Mouse (Mus musculus) urinary bladder, postnatal 36 days (tissue): ENCODE data around the gene Olfr539.
"Not testable (repeated sequence)": the region's sequence is repeated elsewhere in the genome, so short reads cannot be mapped to it uniquely, and the experiment has no call there.

Experiments used
- DNase-seq, 2 experiments: peaks; one replicate each; pipeline ENCODE4 v3.0.0; 2022; ENCODE audit warnings: low spot score in 2 of 2, mixed read lengths in 1 of 2

Gene Olfr539

DNA sequence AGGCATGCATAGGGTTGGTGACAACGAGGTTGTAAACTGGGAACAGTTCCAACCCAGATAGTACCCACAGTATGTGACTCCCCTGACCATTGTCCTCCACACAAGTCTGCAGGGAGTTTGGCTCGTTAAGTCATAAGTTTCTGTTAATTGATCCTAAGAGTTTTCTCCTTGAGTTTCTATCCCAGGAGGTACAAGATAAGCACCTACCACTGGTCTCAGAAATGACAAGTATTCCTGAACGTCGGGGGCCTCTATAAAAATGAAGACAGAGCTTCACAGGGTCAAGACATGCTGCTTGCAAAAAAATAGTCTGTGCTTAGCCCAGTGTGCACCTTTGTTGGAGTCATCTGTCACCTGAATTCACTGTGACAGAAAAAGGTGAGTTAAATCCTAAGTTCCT lies at the start of gene Olfr539:
TSS of gene Olfr539 (plus strand) at position 301 of the 400 bp plus-strand sequence.
- no peak for DNase-seq

DNA sequence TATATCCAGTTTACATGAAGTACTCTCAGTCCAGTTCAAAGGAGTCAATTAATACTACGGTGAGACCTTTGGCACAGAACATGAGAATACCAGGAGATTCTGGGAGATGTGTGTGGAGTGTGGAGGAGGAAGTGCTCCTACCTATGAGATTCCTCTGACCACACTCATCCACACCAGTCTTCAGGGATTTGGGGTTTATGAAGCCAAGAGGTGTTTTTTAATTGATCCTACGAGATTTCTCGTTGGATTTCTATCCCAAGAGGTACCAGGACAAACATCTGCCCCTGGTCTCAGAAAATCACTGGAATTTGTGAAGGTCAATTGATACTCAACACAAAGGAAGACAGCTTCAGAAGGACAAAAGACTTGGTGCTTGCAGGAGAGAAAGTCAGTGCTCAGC lies 31.1 kb upstream of the Olfr539 start, which contains the start of gene Olfr61:
TSS of gene Olfr61 (plus strand) at position 301 of the 400 bp plus-strand sequence.
- DNase-seq, result not testable (repeated sequence)

DNA sequence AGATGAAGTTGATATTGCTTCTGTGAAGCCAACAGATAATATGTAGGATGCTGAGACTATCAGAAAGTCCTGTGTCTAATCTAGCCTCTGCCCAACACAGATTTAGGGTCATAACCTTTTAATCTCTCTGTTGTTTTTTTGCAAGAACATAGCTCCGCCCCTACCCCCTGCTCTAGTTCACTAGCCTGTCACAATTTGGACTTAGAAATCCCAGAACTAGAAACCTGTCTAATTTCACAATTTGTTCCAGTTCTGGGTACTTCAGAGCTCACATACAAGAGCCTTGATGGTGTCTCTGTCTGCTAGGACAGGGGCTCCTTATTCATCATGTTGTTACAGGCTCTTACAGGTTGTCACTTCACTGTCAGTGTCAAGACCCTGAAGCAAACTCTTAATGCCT lies 29.2 kb upstream of the Olfr539 start:
- no peak for DNase-seq

DNA sequence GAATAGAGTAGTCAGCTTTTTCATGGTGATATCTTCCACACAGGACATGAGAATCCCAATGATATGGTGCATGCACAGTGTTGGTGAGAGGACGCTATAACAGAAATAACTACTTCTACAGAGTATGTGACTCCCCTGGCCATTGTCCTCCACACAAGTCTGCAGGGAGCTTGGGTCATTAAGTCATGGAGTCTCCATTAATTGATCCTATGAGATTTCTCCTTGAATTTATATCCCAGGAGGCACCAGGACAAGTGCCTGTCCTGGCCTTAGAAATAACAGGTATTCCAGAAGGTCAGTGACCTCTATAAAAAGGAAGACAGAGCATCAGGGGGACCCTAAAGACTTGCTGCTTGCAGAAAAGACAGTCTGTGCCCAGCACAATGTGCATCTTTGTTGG lies 13.6 kb upstream of the Olfr539 start, which contains the start of gene Olfr53:
TSS of gene Olfr53 (plus strand) at position 301 of the 400 bp plus-strand sequence.
- DNase-seq, result no peak

DNA sequence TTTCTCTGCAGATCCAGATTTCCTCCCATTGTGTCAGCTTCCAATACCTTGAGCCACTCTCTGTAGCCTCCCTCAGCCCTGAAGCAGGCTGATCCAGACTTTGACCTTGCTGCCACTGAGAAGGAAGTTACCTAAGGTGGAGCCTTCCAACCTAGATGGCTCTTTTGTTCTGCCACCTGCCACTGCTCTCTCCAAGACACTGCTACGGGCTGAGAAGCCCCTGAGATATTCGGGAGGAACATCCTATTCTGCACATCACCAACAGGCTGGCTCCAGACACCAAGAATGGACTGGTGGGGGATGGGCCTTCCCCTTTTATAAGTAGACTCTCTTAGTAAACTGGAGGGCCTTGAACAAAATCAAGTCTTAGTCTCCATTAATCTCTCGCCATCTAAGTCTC lies 11.0 kb downstream of the Olfr539 start:
- DNase-seq, result not testable (repeated sequence)

DNA sequence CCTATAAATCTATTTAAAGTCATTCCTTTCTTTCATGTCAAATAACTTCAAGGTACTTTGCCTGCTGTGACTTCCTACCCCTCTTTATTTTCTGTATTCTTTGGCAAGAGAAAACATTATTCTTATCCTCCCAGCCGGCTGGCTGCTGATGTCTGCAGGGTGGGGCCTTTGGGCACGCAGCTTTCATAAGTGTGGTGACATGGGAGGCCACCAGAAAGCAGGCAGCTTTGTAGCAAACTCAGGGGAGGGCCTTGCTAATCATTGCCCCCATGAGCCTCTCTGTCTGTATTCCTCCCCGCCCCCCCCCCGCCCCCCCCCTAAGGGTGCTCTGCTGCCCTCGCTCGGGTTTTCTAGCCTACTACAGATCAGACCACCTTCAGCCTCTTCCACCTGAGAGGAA lies 16.1 kb downstream of the Olfr539 start:
- DNase-seq, result no peak

DNA sequence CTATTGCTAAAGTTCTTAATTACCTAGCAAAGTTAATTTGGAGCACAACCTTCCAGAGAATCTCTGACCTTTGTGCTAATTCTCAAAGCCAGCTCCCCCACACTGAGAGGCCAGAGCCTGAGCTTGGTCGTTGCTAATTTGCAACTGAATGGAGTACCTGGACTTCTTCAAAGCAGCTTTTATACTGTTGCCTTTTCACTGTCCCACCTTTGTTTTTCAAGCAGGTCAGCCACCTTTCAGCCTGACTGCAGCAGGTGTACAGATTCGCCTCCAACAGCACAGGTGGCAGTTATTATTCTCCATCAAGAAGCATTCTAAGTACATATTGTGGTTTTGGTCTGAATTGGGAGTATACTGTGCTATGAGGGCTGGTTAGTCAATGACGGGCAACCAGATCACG lies 19.9 kb downstream of the Olfr539 start:
- DNase-seq, result not testable (repeated sequence)

DNA sequence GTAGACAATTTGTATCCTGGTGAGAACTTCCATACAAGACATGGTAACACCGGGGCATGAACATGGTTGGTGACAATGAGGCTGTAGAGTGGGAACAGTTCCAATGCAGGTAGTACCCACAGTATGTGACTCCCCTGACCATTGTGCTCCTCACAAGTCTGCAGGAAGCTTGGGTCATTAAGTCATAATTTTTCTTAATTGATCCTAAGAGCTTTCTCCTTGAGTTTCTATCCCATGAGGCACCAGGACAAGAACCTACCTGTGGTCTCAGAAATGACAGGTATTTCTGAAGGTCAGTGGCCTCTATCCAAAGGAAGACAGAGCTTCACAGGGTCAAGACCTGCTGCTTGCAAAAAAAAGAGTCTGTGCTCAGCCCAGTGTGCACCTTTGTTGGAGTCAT lies 21.9 kb downstream of the Olfr539 start, which contains the start of gene Olfr45:
TSS of gene Olfr45 (plus strand) at position 301 of the 400 bp plus-strand sequence.
- no peak for DNase-seq

DNA sequence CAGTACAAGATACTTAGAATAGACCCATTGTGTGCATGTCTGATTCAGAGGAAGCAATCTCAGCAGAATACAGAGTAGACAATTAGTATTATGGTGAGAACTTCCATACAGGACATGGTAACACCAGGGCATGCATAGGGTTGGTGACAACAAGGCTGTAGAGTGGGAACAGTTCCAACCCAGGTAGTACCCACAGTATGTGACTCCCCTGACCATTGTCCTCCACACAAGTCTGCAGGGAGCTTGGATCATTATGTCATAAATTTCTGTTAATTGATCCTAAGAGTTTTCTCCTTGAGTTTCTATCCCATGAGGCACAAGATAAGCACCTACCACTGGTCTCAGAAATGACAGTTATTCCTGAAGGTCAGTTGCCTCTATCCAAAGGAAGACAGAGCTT lies 37.2 kb downstream of the Olfr539 start, which contains the start of gene Olfr541:
TSS of gene Olfr541 (plus strand) at position 301 of the 400 bp plus-strand sequence.
- no peak for DNase-seq

DNA sequence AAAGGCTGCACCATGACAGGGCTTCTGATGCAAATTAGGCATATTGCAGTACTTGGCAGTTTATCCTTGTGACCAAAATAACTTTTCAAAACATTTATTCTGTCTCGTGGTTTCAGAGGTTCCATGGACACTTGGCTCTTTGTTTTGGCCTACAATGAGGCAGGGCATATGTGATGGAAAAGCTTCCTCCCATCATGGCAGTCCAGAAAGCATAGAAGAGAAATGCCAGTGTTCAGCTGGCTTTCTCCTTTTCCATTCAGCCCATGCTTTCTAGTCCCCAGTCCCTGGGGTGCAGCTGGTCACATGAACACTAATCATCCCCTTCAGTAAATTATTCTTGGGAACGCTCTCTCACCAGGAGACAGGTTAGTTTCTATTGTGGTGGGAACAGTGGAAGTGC lies 46.6 kb downstream of the Olfr539 start:
- no peak for DNase-seq

DNA sequence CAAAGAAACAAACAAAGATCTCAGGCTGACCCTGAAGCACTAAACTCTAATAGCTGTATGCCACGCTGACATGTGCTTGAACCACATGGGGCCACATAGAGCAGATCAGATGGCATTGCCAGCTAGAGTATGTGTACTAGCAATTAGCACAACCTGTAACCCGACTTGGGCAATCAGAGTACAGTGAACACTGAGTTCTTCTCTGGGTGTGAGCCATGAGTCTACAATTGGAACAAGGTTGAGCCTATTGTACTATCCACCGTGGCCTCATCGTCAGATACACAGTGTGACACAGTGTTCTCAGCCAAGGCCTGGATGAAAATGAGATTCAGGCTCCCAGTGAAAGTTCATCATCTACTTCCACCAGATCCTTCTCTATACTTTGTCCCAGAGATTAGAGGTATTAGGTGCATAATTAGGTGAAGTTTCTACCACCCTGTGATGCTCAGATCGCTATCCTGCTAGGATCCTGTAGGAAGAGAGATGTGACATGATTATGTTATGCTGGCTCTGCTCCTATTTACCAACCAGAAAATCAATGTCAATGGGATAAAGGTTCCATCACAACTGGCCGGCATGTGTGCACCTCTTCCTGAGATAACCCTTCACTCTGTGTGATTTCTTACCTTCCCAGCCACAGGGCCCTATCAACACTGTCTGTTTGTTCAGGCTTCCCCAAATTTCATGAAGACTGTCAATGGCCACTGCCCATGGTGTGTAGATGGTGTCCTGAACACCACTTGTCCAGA lies 48.0 kb downstream of the Olfr539 start:
- peak in 1 of 2 experiments; percentile 21 for DNase-seq

DNA sequence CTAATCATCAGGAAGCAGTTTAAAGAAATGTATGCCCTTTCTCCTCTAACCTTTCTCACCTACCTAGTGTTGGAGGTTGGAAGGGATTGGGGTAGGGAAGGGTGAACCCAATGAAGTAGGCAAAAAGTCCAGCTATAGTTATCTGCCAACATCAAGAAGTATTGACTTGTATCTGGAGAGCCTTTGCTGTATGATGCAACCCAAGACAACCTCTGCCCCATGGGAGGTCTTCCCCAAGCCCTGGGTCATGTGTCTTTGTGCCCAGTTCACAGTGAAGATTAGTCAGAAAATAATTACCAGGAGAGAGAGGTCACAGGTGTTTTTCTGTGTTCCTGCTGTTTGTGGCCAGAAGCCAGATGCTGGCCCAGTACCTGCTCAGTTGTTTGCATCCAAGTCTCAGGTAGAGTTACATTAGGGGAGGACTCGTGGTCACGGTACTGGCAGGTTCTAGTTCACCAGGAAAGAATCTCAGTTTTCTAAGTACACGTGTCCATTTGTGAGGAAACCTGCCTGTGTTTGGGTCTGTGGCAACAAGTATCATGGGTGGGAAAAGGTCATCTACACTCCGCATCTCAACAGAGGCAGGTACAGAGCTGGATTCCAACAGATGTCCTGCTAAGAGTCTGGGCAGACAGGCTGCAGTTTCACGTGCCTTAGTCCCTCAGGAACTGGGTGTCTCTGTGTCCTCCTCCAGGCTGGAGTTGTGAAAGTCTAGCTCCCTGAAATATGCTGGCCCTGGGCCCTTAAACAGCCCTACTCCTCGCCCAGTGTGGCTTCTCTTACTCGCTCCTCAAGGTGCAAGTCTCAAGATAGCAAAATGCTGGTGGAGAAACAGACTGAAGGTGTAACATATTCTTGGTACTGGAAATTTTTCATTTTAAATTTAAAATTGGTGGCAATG lies 57.7 kb downstream of the Olfr539 start:
- DNase-seq, result peak in 1 of 2 experiments; percentile 43

DNA sequence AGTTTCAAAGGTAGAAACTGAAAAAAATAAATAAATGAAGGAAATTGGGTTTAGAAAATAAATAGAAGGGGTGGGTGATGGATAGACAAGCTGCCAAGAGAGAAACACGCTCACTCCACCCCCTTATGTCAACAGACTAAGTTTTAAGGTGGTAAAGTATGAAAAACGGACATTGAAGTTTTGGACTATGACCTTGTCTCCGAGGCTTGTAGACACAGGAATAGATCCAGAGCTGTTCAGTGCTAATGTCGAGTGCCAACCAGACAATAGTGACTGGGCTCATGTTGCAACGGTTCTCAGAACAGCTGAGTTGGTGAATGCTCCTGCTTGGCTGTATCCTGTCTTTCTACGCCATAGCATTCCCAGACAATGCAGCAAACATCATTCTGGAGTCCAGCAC lies 61.4 kb downstream of the Olfr539 start:
- no peak for DNase-seq

DNA sequence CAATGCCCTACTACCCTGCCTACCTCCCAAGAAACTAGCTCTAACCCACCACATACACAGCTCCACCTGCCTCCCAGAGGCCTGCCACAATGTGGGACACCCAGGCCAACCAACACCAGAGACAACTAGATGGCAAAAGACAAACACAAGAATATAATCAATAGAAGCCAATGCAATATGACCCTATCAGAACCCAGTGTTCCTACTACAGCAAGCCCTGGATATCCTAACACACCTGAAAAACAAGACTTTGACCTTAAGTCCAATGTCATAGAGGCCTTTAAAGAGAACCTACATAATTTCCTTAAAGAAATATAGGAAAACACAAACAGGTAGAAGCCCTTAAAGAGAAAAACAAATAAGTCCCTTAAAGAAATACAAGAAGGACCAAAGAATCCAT lies 65.8 kb downstream of the Olfr539 start:
- DNase-seq, result no peak
